Mouse (Mus musculus) brain, embryonic 14.5 days (tissue): ENCODE data around the gene Xndc1. TPM values are rescaled to one million over a fixed set of nuclear protein-coding genes. Genes with fewer than 3 reads are reported as not detected.

ENCODE experiments used
- DNase-seq: peaks from one replicate; pipeline ENCODE4 v3.0.0-alpha.2; 2011; ENCODE audit warnings: low read depth
- CTCF ChIP-seq: fragments of 200-500 bp; IDR thresholded peaks from 2 replicates; pipeline ENCODE4 v1.5.1; 2012; ENCODE audit warnings: inconsistent platforms, mild to moderate bottlenecking, moderate library complexity, borderline replicate concordance; ENCODE audit not compliant: insufficient read depth, insufficient read length; ENCODE audit errors: extremely low read depth
- POLR2A ChIP-seq: fragments of 200-500 bp; IDR thresholded peaks from 2 replicates; pipeline ENCODE4 v1.6.1; 2012; ENCODE audit warnings: mild to moderate bottlenecking, inconsistent platforms, borderline replicate concordance; ENCODE audit not compliant: poor library complexity, insufficient read depth, insufficient read length, severe bottlenecking; ENCODE audit errors: extremely low read depth
- polyA plus RNA-seq: library from polyadenylated mRNA; depleted of rRNA; stranded (reverse); fragments of >200 nt; gene quantifications from 2 replicates; pipeline ENCODE4 v1.2.3, GENCODE M21; 2012; rRNA removed

The Xndc1 gene
- polyA plus RNA-seq, 1 experiment: 44.4 TPM

DNA sequence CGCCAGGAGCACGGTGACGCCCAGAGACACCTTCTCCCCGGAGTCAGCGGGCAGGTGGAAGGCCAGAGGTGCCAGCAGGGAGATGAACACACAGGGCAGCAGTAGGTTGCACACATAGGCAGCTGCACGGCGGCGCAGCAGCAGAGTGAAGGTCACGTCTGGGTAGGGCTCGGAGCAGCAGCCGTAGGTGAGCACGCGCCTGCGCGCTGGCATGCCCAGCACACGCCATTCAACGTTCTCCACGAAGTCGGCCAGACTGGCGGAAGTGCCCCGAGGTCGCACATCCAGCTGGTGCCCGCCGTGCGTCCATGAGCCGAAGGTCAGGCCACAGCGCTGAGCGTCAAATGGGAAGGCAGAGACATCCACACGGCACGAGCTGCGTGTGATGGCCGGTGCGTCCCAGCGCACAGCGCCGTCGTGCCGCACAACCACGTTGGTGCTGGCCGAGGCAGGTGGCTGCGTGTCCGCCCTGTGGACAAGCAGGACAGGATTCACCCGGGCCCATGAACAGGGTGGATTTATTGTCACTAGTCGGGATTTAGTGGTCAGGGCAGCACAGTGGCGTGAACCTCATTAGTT, 47.9 kb downstream of the Xndc1 start:
- no peak for DNase-seq
- TF ChIP-seq POLR2A (no peak), CTCF (no peak)

DNA sequence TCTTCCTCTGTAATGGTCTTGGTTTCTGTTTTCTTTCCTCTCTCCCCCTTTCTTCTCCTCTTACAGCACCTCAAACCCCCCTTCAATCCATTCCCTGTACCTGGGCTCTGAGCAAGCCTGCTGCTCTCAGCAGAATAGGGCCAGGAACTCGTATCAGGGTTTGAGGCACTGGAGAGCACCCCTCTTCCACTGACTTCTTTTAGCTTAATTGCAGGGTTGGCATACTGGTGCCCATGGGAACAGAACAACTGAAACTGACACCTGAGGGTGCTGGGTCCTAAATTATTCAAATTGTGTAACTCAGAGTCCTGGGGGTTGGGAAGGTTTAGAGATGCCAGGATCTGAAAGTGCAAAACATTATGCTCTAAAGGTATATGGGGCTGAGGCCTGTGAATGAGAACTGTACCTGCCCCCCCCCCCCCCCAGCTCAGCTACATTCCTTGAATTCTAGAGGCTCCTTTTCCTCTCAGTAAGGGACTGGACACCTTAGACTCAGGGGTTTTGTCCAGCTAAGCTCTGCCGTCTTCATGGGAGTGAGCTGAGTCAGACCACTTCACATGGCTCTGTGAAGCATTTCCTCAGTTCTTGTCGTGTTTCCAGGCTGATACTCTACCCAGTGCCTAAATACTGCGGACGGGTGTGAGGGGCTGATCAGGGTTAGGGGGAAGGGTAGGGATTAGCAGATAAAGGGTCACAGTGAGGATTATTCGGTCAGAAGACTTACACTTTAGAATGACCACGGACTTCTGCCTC, 51.4 kb downstream of the Xndc1 start, which contains the start of gene Chrna10:
Chrna10 (minus strand) TSS at position 250 of the 753 bp plus-strand sequence.
- TF ChIP-seq CTCF: no peak
- no peak for TF ChIP-seq POLR2A
- DNase-seq: no peak

DNA sequence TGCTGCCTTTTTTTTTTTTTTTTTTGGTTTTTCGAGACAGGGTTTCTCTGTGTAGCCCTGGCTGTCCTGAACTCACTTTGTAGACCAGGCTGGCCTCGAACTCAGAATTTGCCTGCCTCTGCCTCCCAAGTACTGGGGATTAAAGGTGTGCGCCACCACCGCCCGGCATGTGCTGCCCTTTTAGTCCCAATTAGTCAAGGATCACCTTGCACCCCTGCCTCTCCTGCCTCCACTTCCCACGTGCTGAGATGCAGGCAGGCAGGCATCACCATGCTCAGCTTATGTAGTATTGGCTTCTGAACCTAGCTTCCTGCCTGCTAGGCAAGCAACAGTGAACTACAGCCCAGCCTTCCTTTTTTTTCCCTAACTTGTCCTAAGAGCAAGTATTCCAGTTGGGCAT, 52.1 kb downstream of the Xndc1 start:
- no peak for DNase-seq
- TF ChIP-seq POLR2A: no peak
- no peak for TF ChIP-seq CTCF

DNA sequence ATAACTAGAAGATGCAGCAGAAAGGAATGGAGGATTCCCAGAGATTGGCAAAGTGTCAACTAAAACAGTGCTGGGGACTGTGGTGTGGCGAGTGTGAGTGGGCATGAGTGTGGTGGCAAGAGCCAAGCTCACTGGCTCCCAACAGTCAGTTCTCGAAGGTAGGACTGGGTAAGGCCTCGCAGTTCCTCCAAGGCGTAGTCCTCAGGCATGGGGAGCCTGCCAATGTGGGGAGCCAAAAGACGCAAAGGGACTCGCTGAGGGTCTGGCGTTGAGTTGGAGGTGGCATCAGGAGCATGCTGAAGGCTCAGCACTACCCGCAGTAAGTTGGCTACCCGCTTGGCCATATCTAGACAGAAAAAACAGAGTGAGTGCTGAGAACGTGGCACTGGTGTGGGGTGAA, 55.0 kb downstream of the Xndc1 start:
- no peak for TF ChIP-seq CTCF
- TF ChIP-seq POLR2A: no peak
- DNase-seq: no peak

DNA sequence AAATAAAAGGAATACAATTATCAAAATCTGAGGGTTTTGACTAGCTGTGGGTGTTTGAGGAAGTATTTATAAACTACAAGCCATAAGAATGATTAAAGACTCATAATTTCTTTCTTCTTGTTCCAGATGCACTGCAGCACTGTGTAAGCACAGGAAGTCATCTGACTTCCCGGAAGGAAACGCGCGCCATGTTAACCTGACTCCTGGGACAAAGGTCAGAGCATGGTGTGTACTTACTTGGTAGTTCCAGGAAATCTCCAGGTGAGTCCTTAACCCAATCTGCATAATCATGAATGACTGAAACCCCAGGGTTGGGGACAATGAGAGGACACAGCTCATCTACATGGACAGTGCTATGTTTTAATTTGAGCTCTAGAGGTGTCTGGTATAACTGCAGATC, 67.1 kb downstream of the Xndc1 start:
- no peak for TF ChIP-seq CTCF
- no peak for TF ChIP-seq POLR2A
- no peak for DNase-seq

Other genes starting within 250 kb of the Xndc1 start
- gene Phox2a, start 247.2 kb upstream of the Xndc1 start, polyA plus RNA-seq: 0.87 and 3.1 TPM in 2 replicates
- gene Inppl1, start 227.3 kb upstream of the Xndc1 start, polyA plus RNA-seq: 29.9 and 36.2 TPM in 2 replicates
- 4.3 and 4.5 TPM in 2 replicates for gene Folr2, start 208.3 kb upstream of the Xndc1 start, polyA plus RNA-seq
- 88.7 and 115 TPM in 2 replicates for gene Anapc15, start 201.8 kb upstream of the Xndc1 start, polyA plus RNA-seq
- gene Folr1, start 194.7 kb upstream of the Xndc1 start, polyA plus RNA-seq: 16.3 and 25.3 TPM in 2 replicates
- gene Lamtor1, start 159.6 kb upstream of the Xndc1 start, polyA plus RNA-seq: 169 and 197 TPM in 2 replicates
- gene Tomt, start 159.2 kb upstream of the Xndc1 start, polyA plus RNA-seq: 0.18 and 0.33 TPM in 2 replicates
- 10.8 and 13.1 TPM in 2 replicates for gene Lrrc51, start 131.6 kb upstream of the Xndc1 start, polyA plus RNA-seq
- 72.1 and 104 TPM in 2 replicates for gene Numa1, start 131.4 kb upstream of the Xndc1 start, polyA plus RNA-seq
- gene Il18bp, start 46.8 kb upstream of the Xndc1 start, polyA plus RNA-seq: 18.4 and 19.6 TPM in 2 replicates
- gene Rnf121, start within 50 bp of the Xndc1 start, polyA plus RNA-seq: 65.8 and 95.5 TPM in 2 replicates
- gene Xntrpc, start 202 bp downstream of the Xndc1 start, polyA plus RNA-seq: 5.7 and 7.7 TPM in 2 replicates
- gene Trpc2, start 17.6 kb downstream of the Xndc1 start, polyA plus RNA-seq: 3.4 and 5.8 TPM in 2 replicates
- gene Art1, start 36.2 kb downstream of the Xndc1 start, polyA plus RNA-seq: 0.34 and 0.39 TPM in 2 replicates
- gene Art5, start 44.0 kb downstream of the Xndc1 start, polyA plus RNA-seq: 0.26 and 0.69 TPM in 2 replicates
- 0.04 and 0.05 TPM in 2 replicates for gene Chrna10, start 51.3 kb downstream of the Xndc1 start, polyA plus RNA-seq
- 18.7 and 26.0 TPM in 2 replicates for gene Nup98, start 144.7 kb downstream of the Xndc1 start, polyA plus RNA-seq
- gene Pgap2, start 144.7 kb downstream of the Xndc1 start, polyA plus RNA-seq: 59.4 and 67.0 TPM in 2 replicates
- 12.5 and 18.0 TPM in 2 replicates for gene Rhog, start 190.5 kb downstream of the Xndc1 start, polyA plus RNA-seq
- 18.6 and 22.9 TPM in 2 replicates for gene Stim1, start 202.3 kb downstream of the Xndc1 start, polyA plus RNA-seq